Mouse (Mus musculus): ENCODE data around the gene Ndufa11. TPM values are rescaled to one million over a fixed set of nuclear protein-coding genes. Genes with fewer than 3 reads are reported as not detected.

The Ndufa11 gene
- polyA plus RNA-seq, 1 experiment: 336 TPM

DNA sequence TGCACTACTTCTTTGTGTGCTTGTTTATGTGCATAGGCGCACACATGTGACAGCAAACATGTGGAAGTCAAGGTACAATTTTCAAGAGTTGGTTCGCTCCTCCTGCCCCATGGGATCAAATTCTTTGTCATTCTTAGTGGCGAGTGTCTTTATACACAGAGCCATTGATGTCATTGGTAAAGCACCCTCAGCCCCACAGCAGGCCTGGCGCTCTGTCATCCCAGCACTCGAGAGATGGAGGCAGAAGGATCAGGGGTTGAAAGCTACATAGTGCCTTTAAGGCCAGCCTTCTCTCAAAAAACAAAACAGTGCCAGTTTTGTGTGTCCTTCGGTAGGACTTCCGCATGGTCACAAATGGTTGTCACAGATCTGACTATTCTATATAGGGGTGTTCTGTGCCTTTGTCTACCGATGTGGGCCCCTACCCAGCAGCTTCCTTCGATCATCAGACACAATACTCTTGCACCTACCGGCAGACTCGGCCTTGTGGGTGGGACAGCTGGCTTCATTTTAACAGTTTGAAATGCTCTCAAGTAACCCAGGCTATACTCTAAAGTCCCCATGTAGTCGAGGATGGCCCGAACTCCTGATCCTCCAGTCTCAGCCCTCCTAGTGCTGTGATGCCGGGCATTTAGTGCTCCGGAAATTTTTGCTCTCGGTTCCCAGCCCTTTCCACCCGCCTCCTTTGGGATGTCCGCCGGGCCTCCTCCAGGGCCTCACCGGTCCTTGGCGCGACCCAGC is 1.5 kb upstream of the Ndufa11 start:
- DNase-seq (ENCODE audit: extremely low spot score in 1 of 2, low spot score in 1 of 2): no peak

DNA sequence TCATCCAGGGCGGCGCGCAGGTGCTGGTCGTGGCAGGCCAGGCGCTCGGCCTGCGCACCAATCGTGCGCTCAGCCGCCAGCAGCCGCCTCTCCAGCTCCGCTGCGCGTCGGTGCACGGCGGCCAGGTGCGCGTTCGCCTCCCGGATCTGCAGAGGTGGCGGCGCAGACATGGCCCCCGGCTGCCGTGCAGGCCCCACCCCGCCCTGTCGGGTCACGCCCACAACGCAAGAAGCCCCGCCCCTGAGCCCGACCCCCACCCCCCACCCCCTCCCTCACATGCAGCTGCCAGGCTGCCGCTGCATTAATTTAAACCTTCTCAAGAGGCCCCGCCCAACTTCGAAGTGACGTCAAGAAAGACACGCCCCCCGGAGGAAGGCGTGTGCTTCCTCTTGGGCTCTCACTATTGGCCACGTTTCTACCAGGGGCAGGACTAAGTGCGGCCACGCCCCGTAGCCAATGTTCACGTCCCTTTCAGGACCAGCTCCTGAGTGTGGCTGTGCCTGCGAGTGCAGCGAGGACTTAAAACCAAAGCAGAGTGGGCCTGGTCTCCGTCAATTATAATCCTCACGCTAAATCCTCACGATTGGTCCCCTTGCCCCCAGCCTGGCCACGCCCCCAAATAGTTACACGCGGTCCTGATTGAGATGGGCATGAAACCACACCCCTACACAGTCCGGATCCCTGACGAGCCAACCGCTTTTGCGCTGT is 758 bp upstream of the Ndufa11 start:
- peak; percentile 98 to 99 for DNase-seq (ENCODE audit: extremely low spot score in 1 of 2, low spot score in 1 of 2)

DNA sequence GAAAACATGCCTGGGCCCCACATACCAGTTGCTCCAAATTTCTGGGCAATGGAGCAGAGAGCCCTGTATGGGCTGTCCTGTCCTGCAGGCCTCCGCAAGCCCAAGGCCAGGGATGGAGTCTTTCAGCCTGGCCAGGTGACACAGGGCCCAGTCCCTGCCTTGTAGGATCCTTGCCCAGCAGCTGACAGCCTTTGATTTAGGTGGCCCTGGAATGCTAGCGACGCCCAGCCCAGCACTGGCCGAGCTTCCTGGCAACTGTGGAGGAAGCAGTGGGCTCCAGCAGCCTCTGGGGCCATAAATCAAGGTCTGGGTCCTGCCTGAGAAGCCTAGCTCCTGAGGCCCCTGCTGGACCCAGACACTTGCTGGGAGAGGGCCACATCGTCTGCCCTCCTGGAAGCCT is 4.9 kb downstream of the Ndufa11 start:
- DNase-seq (ENCODE audit: extremely low spot score in 1 of 2, low spot score in 1 of 2): no peak

DNA sequence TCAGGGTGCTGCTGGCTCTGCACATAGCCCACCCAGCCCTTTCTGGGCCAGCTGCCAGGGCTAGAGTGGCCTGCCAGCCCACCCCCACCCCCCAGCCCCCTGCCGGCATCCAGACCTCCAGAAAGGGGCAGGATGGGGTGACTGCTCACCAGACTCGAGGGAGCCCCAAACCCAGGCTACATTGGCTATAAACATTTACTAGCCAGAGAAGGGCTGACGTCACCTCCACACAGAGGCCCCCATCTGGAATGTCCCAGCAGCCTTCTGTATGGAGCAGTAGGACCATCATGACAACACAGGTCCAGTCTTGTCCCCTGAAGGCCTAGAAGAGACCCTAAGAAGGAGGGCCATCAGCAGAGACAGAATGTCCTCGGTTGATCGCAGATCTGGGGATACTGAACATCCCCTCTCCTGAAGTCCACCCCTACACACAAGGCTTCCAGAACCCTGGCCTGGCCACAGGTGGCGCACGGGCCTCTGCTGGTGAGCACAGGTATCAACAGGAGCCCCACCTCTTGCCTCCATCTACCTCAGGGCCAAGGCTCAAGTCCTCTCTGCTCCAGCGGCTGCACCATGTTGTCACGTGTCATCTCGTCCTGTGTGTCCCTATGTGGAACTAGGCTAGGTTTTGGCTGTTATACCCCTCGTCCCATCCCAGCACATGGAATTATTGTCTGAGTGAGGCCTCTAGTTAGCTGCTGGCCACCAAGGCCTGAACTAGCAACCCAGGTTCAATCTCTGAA is 6.0 kb downstream of the Ndufa11 start:
- no peak for DNase-seq (ENCODE audit: extremely low spot score in 1 of 2, low spot score in 1 of 2)

DNA sequence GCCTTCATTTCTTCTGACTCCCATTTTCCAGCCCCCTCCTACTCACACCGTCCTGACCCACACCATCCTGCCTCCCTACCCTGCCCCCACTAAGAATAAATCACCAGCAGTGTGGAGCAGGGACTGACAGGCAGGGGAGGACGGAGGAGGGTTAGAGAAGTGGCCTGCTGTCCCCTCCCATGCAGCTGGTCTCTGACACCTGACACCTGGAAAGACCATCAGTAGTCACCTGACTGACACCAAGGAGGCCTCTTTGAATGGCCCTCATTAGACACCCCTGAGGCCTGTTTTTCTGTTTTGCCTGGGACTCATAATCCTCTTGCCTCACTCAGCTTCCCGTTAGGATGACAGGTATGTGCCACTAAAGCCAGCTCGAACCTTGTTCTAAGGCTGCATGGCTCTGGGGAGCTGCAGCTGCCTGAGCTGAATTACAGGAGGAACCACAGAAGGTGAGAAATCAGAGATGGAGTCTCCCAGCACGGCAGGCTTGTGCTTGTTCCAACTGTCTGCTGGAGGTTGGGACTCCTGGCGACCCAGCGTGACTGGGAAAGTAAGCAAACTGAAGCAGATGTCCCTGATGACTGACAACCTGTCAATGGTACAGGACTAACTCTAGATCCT is 9.6 kb downstream of the Ndufa11 start:
- DNase-seq (ENCODE audit: extremely low spot score in 1 of 2, low spot score in 1 of 2): no peak

DNA sequence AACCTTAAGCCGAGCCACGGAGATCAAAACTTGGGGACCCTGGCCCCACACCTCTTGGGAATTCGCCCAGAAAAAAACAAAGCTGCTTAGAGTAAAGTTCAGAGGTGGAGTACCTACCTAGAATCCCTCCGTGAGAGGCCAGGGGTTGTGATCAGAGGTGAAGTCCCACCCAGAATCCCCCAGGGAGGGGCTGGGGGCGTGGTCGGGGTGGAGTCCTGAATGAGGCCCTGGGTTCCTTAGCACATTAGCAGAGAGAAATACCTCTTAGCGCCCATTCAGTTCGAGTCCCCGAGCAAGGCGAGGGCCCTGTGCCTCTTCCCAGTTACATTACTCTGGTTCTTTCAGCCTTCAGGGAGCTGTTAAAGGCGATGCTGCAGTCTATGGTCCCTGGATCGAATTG is 10.1 kb downstream of the Ndufa11 start:
- no peak for DNase-seq (ENCODE audit: extremely low spot score in 1 of 2, low spot score in 1 of 2)

DNA sequence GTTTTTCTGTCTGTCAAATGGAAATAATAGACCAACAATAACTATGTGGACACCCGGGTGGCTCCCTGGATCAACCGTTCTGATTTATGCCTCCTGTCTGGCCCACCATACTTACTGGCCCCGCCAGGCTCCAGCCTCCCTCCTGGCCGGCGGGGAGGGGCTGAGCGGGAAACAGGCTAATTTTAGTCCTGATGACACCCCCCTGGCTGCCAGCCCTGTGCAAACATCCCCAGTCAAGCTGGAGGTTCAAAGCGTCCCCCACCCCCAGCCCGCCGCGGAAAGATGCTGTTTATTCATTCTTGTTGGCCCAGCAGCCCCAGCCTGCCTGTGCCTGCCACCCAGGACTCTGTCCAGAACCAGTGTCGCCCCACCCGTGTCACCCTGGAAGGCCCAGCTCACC is 10.6 kb downstream of the Ndufa11 start:
- no peak for DNase-seq (ENCODE audit: extremely low spot score in 1 of 2, low spot score in 1 of 2)

DNA sequence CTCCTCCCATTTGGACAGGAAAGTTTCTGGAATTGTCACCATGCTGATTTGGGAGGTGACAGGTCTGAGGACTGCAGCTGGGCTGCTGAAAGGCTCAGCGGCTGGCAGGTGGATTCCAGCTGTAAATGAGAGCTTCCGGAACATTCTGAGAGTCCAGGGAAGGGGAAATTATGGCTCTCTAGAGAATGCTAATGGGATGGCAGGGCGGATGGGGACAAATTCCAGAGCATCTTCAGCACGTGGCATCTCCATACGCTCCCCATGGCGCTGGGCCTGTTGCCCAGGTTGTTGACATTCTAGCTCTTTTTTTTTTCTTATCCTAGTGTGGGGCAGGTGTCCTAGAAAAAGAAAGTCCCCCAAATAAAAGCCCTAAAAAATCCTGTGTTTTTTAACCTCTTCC is 11.6 kb downstream of the Ndufa11 start:
- no peak for DNase-seq (ENCODE audit: extremely low spot score in 1 of 2, low spot score in 1 of 2)

DNA sequence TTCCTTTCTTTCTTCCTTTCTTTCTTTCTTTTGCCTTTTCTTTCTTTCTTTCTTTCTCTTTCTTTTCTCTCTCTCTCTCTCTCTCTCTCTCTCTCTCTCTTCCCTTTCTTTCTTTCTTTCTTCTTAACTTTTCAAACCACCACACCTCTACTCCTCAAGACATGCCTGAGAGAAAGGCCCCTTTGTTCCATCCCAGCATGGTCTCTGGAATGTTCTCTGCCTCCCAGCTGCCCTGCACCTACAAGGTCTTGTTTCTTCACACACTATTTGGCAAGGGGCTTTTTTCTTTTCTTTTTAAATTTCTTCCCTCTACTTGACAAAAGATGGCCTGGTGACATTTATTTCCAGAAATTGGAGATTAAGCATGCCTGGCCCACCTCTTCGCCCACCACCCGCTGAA is 12.1 kb downstream of the Ndufa11 start:
- no peak for DNase-seq (ENCODE audit: extremely low spot score in 1 of 2, low spot score in 1 of 2)

DNA sequence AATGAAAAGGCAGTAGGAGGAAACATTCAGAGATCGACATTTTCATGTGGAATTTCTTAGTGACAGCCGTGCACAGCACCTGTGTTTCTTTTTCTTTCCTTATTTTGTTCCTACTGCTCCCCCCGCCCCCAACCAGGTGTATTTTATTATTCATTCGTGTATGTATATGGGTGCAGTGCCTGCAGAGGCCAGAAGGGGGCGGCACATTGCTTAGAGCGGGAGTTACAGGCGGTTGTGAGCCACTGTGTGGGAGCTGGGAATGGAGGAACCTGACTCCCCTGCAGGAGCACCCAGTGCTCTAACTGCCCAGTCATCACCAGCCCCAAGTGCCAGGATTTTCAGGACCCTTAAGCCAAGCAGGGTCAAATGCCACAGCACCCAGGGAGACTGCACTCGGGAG is 19.0 kb downstream of the Ndufa11 start:
- no peak for DNase-seq (ENCODE audit: extremely low spot score in 1 of 2, low spot score in 1 of 2)

DNA sequence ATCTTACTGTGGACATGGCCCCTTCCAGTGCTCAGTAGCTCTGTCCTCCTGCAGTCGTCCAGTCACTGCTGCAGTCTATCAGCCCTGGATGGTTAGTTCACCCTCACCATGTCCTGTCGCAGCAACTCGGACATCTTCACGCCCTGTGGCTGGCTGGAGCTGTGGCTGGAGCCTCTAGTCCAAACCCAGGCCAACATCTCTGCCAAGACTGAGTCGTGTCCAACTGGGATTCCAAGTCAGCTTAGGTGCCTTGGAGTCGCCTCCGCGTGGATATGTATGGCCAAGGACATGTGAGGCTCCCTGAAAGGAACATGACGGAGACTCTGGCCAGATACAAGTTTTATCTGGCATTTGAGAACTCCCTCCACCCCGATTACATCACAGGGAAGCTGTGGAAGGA is 20.7 kb downstream of the Ndufa11 start:
- DNase-seq (ENCODE audit: extremely low spot score in 1 of 2, low spot score in 1 of 2): no peak

DNA sequence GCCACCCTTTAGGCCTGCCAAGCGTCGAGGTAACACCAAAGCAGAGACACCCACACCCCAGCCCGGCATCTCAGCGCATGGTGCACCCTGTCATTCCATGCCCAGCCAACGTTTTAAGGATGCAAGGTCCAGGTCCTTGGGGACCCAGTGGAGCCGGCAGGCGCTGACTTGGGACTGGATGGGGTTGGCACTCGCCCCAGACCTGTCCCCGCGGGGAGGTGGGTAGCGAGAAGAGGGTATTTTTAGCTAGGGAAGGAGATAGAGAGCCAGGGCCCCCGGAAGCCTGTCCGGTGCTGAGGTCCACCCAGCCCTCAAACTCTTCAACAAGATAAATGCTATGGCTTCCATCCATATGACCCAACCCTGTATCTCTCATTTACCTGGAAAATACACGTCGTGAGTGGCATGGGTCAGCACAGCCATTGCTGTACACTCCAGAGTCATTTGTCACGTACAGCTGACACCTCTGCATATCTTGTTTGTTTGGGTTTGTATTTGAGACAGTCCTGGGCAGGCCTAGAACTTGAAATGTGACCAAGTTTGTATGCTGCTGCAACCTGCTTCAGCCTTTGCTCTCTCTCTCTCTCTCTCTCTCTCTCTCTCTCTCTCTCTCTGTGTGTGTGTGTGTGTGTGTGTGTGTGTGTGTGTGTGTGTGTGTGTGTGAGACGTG is 22.7 kb downstream of the Ndufa11 start:
- no peak for DNase-seq (ENCODE audit: extremely low spot score in 1 of 2, low spot score in 1 of 2)

DNA sequence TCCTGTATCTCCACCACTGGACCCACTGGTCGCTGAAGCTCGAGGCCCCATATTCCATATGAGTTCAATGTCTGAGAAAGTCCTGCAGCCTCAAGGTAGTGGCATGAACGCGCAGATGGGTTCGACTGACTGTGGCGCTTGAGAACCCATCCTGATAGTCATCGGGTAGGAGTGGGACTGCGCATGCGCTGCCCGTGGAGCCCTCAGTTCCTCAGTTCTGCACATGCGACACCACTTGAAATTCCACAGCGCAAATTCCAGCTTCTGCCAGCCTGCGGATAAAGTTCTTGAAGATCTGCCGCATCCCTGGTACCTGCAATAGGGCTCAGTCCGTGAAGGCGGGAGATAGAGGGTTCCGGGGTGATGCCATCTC is 23.2 kb downstream of the Ndufa11 start:
- DNase-seq (ENCODE audit: extremely low spot score in 1 of 2, low spot score in 1 of 2): no peak

DNA sequence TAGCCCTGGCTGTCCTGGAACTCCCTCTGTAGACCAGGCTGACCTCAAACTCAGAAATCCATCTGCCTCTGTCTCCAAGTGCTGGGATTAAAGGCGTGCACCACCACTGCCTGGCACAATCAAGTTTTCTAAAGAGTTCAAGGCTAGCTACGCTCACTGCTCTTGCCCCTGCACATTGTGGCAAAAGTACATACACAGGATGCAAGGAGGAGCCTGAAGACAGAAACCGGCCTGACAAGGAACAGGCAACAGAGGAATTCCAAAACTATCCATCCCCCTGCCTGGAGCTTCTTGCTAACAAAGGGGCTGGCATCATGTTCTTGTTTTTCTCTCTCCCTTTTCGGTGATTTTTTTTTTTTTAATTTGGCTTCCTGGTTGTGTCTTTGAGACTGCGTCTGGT is 26.6 kb downstream of the Ndufa11 start:
- no peak for DNase-seq (ENCODE audit: extremely low spot score in 1 of 2, low spot score in 1 of 2)

DNA sequence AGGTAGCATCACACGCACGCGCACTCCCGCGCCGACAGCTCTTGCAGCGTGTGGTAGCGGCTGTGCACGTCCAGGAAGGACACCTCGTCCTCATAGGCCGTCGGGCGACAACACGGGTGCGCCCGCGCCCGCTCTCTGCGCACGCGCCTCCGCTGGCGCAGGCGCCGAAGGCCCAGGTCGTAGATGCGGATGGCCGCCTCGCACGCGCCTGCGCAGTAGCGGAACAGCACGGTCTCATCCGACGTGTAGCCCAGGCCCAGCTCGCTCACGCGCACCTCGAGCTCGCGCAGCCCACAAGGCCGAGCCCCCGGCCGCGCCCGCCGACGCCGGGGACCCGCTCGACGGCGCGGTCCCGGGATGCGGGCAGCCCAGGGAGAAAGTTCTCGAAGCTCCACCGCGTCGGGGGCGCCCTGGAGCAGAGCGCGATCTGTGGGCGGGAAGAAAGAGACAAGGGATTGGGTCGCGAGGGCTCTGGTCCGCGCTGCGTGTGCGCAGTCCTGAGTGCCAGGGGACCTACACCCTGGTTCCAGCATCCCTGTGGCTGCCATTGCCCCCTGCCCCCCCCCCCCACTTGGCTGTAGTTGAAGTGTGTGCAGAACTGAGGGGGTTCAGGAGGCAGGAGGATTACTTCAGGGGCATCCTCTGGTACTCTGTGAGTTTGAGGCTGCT is 34.0 kb downstream of the Ndufa11 start:
- no peak for DNase-seq (ENCODE audit: extremely low spot score in 1 of 2, low spot score in 1 of 2)

DNA sequence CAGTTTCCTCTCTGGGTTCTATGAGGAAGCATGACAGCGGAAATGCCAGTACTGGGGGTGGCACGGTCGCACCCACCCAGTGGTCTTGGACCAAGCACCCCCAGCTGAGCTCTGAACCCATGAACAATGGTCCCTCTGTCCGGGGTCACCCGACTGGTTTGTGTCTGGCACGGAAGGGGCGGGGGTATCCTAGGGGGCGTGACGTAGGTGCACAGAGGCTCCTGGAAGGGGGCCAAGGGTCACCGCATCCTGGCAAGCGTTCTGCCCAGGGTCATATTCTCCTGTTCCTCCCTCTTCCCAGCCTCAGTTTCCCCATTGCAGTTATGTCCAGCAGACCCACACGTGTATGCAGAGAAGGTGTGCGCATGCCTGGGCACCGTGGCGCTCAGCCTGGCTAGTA is 35.9 kb downstream of the Ndufa11 start:
- DNase-seq (ENCODE audit: extremely low spot score in 1 of 2, low spot score in 1 of 2): no peak

DNA sequence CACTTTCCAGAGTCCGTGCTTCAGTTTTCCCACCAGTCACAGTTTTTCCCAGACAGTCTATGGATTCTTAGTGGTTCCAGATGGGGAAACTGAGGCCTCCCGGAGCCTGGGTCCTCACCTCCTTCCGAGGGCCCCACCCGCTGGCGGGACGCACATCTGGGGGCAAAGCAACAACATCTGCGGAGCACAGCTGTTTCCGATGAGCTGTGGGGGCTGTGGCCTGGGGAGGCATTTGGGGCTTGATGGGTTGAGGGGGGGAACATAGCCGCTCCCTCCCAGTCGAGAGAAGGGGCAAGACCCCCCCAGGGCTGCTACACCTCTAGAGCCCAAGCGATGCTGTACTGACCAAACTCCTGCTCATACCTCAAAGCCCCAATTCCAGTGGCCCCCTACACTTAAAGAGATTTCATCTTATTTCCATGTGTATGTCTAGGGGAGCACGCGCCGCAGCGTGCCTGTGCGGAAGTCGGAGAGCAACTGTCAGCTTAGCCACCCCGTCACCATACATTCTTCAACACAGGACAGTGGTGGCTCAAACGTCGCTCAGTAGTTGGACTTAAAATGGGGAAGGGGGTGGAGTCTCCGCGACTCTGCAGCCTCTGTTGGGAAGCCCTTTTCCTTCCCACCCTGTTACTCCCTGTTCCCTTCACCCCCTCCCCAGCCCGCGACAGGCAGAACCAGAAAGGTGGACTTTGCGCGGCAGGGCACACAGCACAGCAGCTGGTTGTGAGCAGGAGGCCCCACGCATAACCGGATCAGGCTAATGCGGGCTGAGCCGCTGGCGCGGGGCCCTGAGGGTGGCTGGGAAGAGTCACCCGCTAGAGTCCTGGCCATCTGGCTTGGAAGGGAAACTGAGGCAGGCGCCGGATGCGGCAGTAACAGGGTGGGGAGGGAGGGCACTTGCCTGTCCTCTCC is 37.0 kb downstream of the Ndufa11 start:
- DNase-seq (ENCODE audit: extremely low spot score in 1 of 2, low spot score in 1 of 2): no peak

DNA sequence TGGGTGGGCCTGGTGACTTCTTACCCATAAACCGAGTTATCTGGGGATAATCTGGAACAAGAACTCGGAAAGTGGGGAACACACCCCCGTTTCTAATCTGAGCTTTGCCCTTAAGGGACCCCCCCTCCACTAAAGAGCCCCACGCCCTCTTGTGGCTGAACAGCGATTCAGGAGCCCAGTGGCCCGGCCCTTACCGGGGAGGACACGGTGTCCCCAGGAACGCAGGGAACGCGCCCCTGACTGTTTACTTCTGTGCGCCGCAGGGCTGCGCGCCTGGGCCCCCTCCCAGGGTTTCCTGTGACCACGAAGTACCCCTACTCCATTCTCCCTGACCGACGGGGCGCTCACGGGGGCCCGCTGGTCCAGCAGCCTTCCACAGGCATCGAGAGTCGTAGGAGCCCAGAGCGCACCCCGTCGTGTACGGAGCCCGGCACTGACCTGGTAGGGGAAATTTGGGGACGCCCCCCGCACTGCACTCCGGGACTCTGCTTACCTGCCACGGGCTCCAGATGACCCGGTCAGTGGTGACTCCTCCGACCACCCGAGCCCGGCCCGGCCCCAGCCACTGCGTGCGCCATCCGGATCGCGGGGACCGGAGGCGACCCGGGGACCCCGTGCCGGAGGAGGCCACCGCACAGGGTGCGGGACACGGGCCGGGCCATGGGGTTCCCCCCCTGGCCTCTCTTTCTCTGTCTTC is 39.3 kb downstream of the Ndufa11 start:
- DNase-seq (ENCODE audit: extremely low spot score in 1 of 2, low spot score in 1 of 2): no peak

Data from frontal cortex, adult 2 months (tissue).